Mouse (Mus musculus): ENCODE measurements at regions not wholly inside any gene's neighbourhood (a gene's known extent, or its start where the extent isn't known, plus 50 kb on each side); places are given as distances from the start of the nearest gene placed in this dataset.

GRCm38 (mm10) chr14:99699545-99699944 is 401.1 kb downstream of the Klf5 start:
- no peak for DNase-seq (ENCODE audit: extremely low read depth, insufficient read length, low spot score)

- no peak for DNase-seq (ENCODE audit: extremely low read depth, insufficient read length, low spot score)
Observed at GRCm38 (mm10) chr14:99706004-99706403, 407.5 kb downstream of the Klf5 start.

DNA sequence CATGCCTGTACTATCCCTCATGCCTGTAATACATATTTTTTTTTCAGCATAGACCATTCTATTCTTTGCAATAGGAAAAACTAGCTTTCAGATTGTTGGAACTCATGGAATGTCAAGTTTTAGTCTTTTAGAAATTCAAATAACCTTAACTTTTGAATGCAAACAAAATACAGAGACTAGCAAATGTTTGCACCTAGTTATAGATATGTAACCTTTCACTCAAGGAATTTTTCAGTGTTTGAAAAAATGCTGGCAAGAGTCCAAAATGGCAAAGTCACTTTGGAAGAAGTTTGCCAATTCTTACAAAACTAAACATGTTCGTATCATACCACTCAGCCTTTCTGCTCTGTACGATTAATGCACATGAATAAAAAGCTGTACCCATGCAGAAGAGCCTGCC is 409.6 kb downstream of the Klf5 start:
- no peak for DNase-seq (ENCODE audit: extremely low read depth, insufficient read length, low spot score)

GRCm38 (mm10) chr14:99709764-99710163 is 411.3 kb downstream of the Klf5 start:
- no peak for DNase-seq (ENCODE audit: extremely low read depth, insufficient read length, low spot score)

- no peak for DNase-seq (ENCODE audit: extremely low read depth, insufficient read length, low spot score)
Observed at GRCm38 (mm10) chr14:99710656-99711177, 412.2 kb downstream of the Klf5 start.

DNA sequence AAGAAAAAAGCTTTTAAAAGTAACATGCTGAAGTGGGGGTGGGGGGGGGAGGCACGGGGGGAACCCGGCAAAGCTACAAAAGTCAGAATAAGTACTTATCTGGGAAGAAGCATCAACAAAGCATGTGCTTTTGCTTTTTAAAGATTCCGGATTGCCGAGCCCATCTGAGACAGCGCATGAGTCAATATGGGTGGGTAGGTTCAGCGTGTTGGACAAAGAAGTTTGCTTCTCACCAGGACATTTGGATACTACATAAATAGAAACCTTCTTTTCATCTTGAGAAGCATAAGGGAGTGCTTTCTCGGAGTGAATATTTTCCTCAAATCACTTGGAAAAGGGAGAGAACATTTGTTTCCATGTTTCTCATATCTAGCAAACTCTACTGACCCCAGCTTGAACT is 414.1 kb downstream of the Klf5 start:
- no peak for DNase-seq (ENCODE audit: extremely low read depth, insufficient read length, low spot score)

DNA sequence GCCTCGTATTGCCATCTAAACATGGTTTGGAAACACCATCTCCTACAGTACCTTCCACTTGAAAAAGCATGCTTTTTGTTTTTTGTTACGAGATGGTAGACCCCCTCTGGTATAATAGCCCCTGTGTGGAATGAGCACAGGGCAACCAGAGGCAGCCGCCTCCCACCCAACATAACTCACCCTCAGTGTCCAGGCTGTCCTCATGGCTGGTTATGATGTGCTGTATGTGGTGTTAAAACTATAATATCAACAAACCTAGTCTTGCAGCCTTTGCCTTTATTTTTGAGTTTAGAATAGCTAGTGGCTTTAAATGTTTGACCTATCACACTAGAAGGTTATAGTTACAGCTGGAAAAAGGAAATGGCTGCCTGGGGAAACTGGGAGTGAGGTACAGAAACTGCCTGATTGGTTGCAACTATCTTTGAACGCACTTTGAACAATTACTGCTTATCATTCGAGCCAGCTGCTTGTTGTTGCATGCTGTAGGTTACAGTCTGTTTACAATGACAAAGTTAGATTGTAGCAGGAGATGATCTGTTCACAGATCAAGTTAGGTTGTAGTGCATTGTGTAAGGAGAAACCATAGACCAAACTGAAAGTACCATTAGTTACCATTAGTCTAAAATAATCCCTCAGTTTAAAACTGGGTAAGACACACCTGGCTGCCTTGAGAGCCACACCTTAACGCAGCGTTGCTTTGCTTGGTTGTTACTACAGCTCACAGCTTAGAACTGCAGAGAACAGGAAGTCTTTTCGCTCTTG is 414.8 kb downstream of the Klf5 start:
- DNase-seq (ENCODE audit: extremely low read depth, insufficient read length, low spot score), result no peak

GRCm38 (mm10) chr14:99733474-99734199 is 435.1 kb downstream of the Klf5 start:
- no peak for DNase-seq (ENCODE audit: extremely low read depth, insufficient read length, low spot score)

DNA sequence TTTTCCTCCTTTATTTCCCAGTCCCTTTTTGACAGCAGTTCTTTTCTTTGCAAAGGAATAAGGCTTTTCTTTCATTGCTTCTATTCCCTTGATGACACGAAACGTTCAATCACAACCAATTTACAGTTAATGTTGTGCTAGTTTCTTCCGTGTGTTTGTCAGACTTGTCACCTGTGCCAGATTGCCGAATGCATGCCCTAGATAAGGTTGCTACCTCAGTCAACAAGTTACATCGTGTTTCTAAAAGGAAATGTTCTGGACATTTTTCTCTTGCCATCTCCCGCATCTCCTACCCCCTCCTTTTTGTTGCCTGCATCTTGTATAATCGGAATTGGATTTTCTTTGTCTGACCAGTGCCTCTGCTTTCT is 435.7 kb downstream of the Klf5 start:
- DNase-seq (ENCODE audit: extremely low read depth, insufficient read length, low spot score), result no peak

- DNase-seq (ENCODE audit: extremely low read depth, insufficient read length, low spot score), result no peak
Observed at GRCm38 (mm10) chr14:99743625-99744297, 445.3 kb downstream of the Klf5 start.

DNA sequence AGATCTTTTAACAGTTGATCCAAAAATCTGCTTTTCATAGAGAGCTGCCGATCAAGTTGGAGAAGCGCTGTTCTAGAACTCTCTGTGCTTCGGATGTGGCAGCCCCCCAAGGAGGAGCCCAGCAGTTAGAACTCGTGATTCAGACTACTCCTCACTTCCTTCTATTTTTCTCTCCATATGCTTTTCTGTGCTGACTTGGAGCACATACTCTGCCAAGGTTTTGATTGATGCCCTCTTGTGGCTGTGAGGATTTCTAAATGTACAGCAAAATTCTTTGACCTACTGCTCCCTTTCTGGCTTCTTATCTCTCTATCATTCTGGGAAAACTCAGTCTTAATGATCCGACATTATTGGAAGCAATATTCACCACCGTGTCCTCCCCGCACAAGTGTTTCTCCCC is 446.7 kb downstream of the Klf5 start:
- no peak for DNase-seq (ENCODE audit: extremely low read depth, insufficient read length, low spot score)

- no peak for DNase-seq (ENCODE audit: extremely low read depth, insufficient read length, low spot score)
Observed at GRCm38 (mm10) chr14:99748166-99748565, 449.7 kb downstream of the Klf5 start.

DNA sequence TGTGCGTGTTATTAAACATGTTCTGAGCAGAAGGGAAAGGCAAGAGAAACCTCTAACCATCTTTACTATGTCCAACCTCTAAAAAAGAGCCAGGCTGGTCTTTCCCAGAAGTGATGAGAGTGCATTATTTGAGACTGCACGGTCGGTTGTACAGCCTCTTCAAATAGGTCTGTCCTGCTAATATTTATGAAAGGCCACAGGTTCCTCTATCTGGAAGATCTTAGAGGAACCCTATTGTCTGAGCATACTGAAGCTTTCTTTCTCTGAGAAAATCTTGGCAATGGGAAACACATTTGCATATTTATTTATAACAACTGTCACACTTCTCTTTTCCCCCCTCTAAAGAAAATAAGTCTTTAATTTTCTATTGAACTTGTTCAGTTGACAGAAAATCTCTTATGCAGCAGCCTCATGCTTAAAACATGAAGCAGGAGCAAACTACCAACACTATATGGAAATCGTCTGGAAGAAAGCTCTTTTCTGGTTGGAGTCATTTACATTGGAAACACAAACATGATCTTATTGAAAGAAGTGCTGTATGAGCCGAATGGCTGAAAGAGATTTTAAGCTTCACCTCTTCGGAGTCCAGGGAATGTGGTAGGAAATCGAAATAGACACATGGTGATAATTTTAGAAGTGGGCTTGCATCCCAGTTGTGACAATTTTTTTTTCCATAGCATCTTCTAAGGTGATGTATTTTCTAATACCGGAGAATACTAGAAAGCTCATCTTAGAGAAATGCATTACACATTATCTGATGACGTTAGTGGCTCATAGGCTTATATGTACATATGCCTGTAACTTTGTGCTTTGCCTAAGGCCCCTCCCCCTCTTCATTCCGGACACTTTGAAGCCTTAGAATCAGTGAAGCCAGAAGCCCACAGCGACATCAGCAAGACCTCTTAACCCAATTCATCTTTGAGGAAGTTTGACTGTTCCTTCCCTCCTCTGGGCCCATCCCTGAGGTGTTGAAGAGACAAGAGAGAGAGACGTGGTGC is 451.1 kb downstream of the Klf5 start:
- DNase-seq (ENCODE audit: extremely low read depth, insufficient read length, low spot score), result no peak

- DNase-seq (ENCODE audit: extremely low read depth, insufficient read length, low spot score), result no peak
Observed at GRCm38 (mm10) chr14:99758045-99758444, 459.6 kb downstream of the Klf5 start.

DNA sequence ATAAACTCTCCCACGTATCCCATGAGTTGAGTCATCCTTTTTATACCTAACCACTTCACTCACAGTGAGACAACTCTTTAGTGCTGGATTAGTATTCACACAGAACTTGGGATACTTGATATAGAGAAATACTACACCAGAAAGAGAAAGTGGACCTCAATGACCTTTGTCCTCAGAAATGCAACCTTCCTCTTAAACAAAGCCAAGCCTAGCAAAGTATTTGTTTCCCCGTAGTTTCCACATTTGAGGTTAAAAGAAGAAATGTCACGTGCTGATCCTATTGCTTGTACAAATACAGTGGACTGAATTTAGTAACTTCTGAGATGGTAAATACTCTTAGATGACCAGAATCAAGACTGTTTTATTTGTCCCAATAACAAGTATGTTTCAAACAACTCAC is 464.8 kb downstream of the Klf5 start:
- no peak for DNase-seq (ENCODE audit: extremely low read depth, insufficient read length, low spot score)

GRCm38 (mm10) chr14:99771009-99771408 is 472.5 kb downstream of the Klf5 start:
- DNase-seq (ENCODE audit: extremely low read depth, insufficient read length, low spot score), result no peak

GRCm38 (mm10) chr14:99772774-99773423 is 474.4 kb downstream of the Klf5 start:
- no peak for DNase-seq (ENCODE audit: extremely low read depth, insufficient read length, low spot score)

DNA sequence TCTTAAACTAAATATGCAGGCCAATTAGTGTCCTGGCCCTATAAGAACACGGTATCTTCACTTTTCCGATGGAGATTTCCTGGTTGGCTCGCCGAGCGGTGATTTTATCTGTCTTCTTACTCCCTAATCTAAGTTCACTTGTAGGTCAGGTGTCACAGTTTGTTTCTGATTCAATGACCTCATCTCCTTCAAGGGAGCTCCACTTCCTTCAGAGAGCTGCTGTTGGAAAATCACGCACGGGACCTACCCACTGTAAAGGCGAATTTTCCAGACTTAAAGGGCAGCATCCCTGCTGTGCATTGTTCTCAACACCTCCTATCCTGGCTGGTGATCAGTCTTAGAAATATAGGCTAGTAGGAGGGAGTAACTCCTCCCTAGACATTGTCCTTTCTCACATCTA is 480.0 kb downstream of the Klf5 start:
- DNase-seq (ENCODE audit: extremely low read depth, insufficient read length, low spot score), result no peak

DNA sequence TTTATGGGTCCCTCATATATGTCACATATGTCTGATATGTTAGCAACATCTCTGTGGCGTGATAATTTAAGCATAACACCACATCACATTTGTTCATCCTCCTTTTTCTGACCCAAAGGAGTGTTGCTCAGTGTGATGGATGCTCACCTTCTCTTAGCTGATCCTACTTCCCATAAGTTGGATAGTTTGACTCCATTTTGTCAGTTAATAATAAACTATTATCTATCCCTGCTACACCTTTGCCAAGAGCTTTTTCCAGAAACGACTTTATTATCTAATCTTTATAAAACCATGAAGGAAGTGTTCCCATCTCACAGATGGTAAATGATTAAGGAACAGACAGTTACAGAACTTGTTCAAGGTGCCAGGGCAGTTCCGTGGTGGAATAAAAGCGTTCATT is 480.5 kb downstream of the Klf5 start:
- no peak for DNase-seq (ENCODE audit: extremely low read depth, insufficient read length, low spot score)

- no peak for DNase-seq (ENCODE audit: extremely low read depth, insufficient read length, low spot score)
Observed at GRCm38 (mm10) chr14:99783646-99784045, 485.2 kb downstream of the Klf5 start.

Data from 3134 (cell line).